Mouse (Mus musculus): ENCODE data around the gene Adrm1. TPM values are rescaled to one million over a fixed set of nuclear protein-coding genes. Genes with fewer than 3 reads are reported as not detected.

The Adrm1 gene
- polyA plus RNA-seq, 1 experiment, result 88.2 TPM

DNA sequence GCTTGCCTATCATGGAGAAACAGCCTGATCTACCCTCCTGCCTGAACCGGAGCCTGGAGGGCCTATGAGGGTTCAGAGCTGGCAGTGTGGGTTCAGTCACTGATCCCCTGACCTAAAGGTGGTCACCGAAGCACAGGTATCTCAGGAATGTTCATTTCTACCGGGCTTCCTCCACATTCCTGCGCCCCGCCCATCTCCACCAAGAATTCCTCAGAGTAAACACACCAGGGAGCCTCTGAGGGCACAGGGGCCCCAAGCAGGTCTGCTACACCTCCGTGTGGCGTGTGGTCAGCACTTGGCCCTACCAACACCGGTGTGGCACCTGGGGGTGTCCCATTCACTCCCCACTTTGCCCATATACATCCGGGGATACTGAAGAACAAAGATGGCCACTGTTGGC is 48.9 kb downstream of the Adrm1 start:
- no peak for DNase-seq (ENCODE audit: low read depth in 1 of 2, low spot score in 2 of 2)
- H3K27ac ChIP-seq (ENCODE audit: insufficient read depth, low read length), result no peak overlapping the region
- H3K36me3 ChIP-seq (ENCODE audit: control insufficient read depth, insufficient read depth, low read length), result no peaks in the 10 kb centered on the region
- H3K4me1 ChIP-seq (ENCODE audit: control insufficient read depth, insufficient read depth, insufficient read length), result no peaks in the 10 kb centered on the region
- no peak for TF ChIP-seq CTCF (IDR thresholded peaks at IDR 0.05; ENCODE audit: extremely low read depth, insufficient read depth, insufficient read length, insufficient replicate concordance)
- TF ChIP-seq POLR2A (IDR thresholded peaks at IDR 0.05; ENCODE audit: low read depth, low read length), result no peak
- H3K27me3 ChIP-seq (ENCODE audit: control insufficient read depth, insufficient read depth, low read length), result peaks cover 3% of the 10 kb centered on the region
- 82% methylated on average over 9 of the region's 9 CpGs for WGBS
- H3K4me3 ChIP-seq (ENCODE audit: extremely low read depth, insufficient read depth, insufficient read length), result no peak overlapping the region

DNA sequence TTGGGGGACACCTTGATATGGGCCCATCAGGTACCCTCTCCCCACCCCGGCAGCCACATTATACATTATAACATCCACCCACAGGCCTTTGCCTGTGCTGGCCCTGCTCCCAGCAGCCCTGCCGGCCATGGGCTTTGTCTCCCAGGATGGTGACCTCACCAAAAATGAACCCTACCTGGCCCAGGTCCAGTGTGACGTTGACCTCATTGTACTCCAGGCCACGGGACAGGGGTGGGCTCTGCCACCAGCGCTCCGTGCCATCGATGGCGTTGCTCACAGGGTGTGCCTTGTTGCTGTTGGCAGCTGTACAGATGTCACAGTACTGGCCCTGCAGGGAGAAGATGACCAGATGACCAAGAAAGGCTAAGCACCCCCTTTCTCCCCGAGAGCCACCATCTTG is 49.8 kb downstream of the Adrm1 start:
- TF ChIP-seq POLR2A (IDR thresholded peaks at IDR 0.05; ENCODE audit: low read depth, low read length) (no peak), CTCF (IDR thresholded peaks at IDR 0.05; ENCODE audit: extremely low read depth, insufficient read depth, insufficient read length, insufficient replicate concordance) (no peak)
- DNase-seq (ENCODE audit: low read depth in 1 of 2, low spot score in 2 of 2), result no peak
- no peak overlapping the region for H3K4me3 ChIP-seq (ENCODE audit: extremely low read depth, insufficient read depth, insufficient read length)
- 92% methylated on average over 9 of the region's 9 CpGs for WGBS
- no peak overlapping the region for H3K27ac ChIP-seq (ENCODE audit: insufficient read depth, low read length)
- H3K4me1 ChIP-seq (ENCODE audit: control insufficient read depth, insufficient read depth, insufficient read length), result peaks cover 5% of the 10 kb centered on the region; the same call in 1 of the 2 replicates
- H3K36me3 ChIP-seq (ENCODE audit: control insufficient read depth, insufficient read depth, low read length), result no peaks in the 10 kb centered on the region
- H3K27me3 ChIP-seq (ENCODE audit: control insufficient read depth, insufficient read depth, low read length), result peaks cover 10% of the 10 kb centered on the region

DNA sequence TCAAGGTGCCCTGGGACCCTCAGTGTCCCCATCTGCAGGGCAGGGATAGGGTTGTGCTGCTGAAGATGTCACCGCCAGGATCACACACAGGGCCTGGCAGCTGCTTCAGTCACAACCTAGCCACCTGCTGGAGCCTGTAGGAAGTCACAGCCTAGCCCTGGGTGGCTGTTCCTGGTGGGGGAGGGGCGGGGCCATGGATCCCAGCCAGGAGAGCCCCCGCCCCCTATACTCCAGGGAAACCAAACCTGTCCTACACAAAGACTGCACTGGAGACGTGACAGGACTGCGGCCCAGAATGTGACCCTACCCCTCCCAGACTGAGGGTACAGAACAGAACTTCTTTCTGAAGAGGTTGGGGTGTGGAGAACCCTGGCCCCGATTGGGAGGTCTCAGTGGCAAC is 51.0 kb downstream of the Adrm1 start:
- Histone ChIP-seq H3K4me1 (ENCODE audit: control insufficient read depth, insufficient read depth, insufficient read length) (peaks cover 5% of the 10 kb centered on the region; the same call in 1 of the 2 replicates), H3K27me3 (ENCODE audit: control insufficient read depth, insufficient read depth, low read length) (peaks cover 12% of the 10 kb centered on the region)

DNA sequence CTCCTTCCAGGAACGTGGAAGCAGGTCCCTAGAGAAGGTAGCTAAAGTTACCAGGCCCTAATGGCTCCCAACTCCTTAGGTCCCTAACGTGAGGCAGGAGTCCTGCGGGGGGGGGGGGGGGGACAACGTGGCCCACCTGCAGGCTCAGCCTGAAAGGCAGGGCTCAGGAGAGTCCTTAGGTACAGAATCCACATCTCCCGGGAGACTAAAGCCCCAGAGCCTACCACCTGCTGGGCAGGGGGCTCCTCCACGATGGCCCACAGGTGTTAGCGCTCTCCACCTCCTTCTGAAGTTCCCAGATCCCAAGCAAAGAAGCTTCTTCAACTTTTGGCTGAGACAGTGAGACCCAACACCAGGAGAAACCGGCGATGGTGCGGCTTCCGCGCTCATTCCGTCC is 53.4 kb downstream of the Adrm1 start:
- TF ChIP-seq CTCF (IDR thresholded peaks at IDR 0.05; ENCODE audit: extremely low read depth, insufficient read depth, insufficient read length, insufficient replicate concordance), result no peak
- no peak for TF ChIP-seq POLR2A (IDR thresholded peaks at IDR 0.05; ENCODE audit: low read depth, low read length)
- H3K36me3 ChIP-seq (ENCODE audit: control insufficient read depth, insufficient read depth, low read length), result no peaks in the 10 kb centered on the region
- peaks cover 12% of the 10 kb centered on the region for H3K27me3 ChIP-seq (ENCODE audit: control insufficient read depth, insufficient read depth, low read length)
- no peak overlapping the region; the same call in 1 of the 2 replicates for H3K4me3 ChIP-seq (ENCODE audit: extremely low read depth, insufficient read depth, insufficient read length)
- WGBS, result 16% methylated on average over 12 of the region's 13 CpGs
- peaks cover 5% of the 10 kb centered on the region; the same call in 1 of the 2 replicates for H3K4me1 ChIP-seq (ENCODE audit: control insufficient read depth, insufficient read depth, insufficient read length)
- no peak overlapping the region for H3K27ac ChIP-seq (ENCODE audit: insufficient read depth, low read length)
- DNase-seq (ENCODE audit: low read depth in 1 of 2, low spot score in 2 of 2), result no peak

More for the DNA sequence above, 51.0 kb downstream of the Adrm1 start:
- Histone ChIP-seq H3K27ac (ENCODE audit: insufficient read depth, low read length) (no peak overlapping the region), H3K36me3 (ENCODE audit: control insufficient read depth, insufficient read depth, low read length) (no peaks in the 10 kb centered on the region), H3K4me3 (ENCODE audit: extremely low read depth, insufficient read depth, insufficient read length) (no peak overlapping the region)
- TF ChIP-seq CTCF (IDR thresholded peaks at IDR 0.05; ENCODE audit: extremely low read depth, insufficient read depth, insufficient read length, insufficient replicate concordance), result no peak
- TF ChIP-seq POLR2A (IDR thresholded peaks at IDR 0.05; ENCODE audit: low read depth, low read length), result no peak
- 59% methylated on average over 6 of the region's 6 CpGs for WGBS
- DNase-seq (ENCODE audit: low read depth in 1 of 2, low spot score in 2 of 2), result no peak

DNA sequence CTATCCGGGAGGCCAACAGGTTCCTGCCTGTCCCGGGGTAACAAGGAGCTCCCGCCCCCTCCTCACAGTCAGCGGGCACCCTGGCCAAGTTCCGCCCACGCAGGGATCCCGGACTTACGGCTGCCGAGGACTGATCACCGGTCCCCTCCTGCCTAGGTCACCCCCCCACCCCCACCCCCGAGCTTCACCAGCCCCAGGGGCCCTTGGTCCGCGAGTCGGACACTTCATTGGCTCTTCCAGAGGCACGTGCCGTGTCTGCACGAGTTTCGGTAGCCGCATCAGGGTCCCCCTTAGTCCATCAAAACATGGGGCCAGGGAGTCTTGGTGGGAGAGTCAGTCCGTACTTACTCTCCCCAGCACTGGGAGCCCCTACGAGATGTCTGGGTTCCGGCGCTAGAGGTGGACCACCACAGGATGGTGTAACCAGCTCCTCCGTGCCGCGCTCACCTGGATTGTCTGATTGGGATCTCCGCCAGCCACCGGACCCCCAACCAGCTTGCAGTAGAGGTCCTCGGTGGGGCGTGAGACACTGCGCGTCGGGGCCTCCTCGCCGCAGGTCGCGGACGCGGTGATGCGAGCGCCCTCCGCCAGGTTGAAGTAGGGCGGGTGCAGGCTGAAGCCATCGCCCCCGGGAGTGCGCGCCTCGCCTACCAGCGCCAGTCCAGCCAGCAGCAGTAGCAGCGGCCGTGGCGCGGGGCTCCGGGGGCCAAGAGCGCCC is 53.9 kb downstream of the Adrm1 start:
- Histone ChIP-seq H3K4me1 (ENCODE audit: control insufficient read depth, insufficient read depth, insufficient read length) (peaks cover 5% of the 10 kb centered on the region; the same call in 1 of the 2 replicates), H3K27me3 (ENCODE audit: control insufficient read depth, insufficient read depth, low read length) (peaks cover 12% of the 10 kb centered on the region), H3K36me3 (ENCODE audit: control insufficient read depth, insufficient read depth, low read length) (no peaks in the 10 kb centered on the region), H3K27ac (ENCODE audit: insufficient read depth, low read length) (no peak overlapping the region), H3K4me3 (ENCODE audit: extremely low read depth, insufficient read depth, insufficient read length) (peak overlapping the region; percentile 38; the same call in 1 of the 2 replicates)
- DNase-seq (ENCODE audit: low read depth in 1 of 2, low spot score in 2 of 2), result no peak
- 1% methylated on average over 53 of the region's 55 CpGs for WGBS
- TF ChIP-seq POLR2A (IDR thresholded peaks at IDR 0.05; ENCODE audit: low read depth, low read length) (no peak), CTCF (IDR thresholded peaks at IDR 0.05; ENCODE audit: extremely low read depth, insufficient read depth, insufficient read length, insufficient replicate concordance) (no peak)

Other genes starting within 250 kb of the Adrm1 start
- 13.0 and 14.5 TPM in 2 replicates for gene Taf4, start 194.8 kb upstream of the Adrm1 start, polyA plus RNA-seq (2012; rRNA removed)
- 17.9 and 25.8 TPM in 2 replicates for gene Lsm14b, start 146.5 kb upstream of the Adrm1 start, polyA plus RNA-seq (2012; rRNA removed)
- gene Psma7, start 129.1 kb upstream of the Adrm1 start, polyA plus RNA-seq (2012; rRNA removed), result 87.4 and 96.4 TPM in 2 replicates
- gene Ss18l1, start 129.0 kb upstream of the Adrm1 start, polyA plus RNA-seq (2012; rRNA removed), result 5.9 and 6.8 TPM in 2 replicates
- gene Mtg2, start 100.9 kb upstream of the Adrm1 start, polyA plus RNA-seq (2012; rRNA removed), result 12.8 and 13.9 TPM in 2 replicates
- gene Hrh3, start 67.0 kb upstream of the Adrm1 start, polyA plus RNA-seq (2012; rRNA removed), result not detected in 2 replicates
- 12.3 and 14.3 TPM in 2 replicates for gene Osbpl2, start 52.2 kb upstream of the Adrm1 start, polyA plus RNA-seq (2012; rRNA removed)
- gene Lama5, start 54.4 kb downstream of the Adrm1 start, polyA plus RNA-seq (2012; rRNA removed), result 8.4 and 12.2 TPM in 2 replicates
- gene Rps21, start 85.9 kb downstream of the Adrm1 start, polyA plus RNA-seq (2012; rRNA removed), result 2,793 and 4,124 TPM in 2 replicates
- gene Cables2, start 102.0 kb downstream of the Adrm1 start, polyA plus RNA-seq (2012; rRNA removed), result 40.9 and 56.9 TPM in 2 replicates
- gene Rbbp8nl, start 118.4 kb downstream of the Adrm1 start, polyA plus RNA-seq (2012; rRNA removed), result not detected in 2 replicates
- 0.12 and 0.26 TPM in 2 replicates for gene Gata5, start 163.2 kb downstream of the Adrm1 start, polyA plus RNA-seq (2012; rRNA removed)